Mouse (Mus musculus): ENCODE results near the gene Fcamr.

Gene Fcamr

DNA sequence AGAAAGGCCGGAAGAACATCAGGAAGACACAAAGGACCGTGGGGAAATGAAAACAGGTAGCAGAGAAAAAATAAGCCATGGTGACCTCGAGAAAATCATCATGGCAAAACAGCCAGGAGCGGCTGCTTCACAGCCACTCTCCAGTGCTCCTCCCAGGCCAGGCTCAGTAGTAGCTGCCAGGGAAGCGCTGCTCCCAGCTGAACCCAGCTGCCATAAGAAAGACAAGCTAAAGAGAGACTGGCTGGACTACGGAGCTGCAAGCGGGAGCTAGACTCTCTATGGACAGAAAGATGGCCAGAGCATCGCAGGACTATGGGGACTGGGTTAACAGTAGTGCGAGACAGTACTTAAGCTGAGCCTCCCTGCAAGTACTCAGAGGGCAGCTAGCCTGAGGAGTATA lies 54.1 kb downstream of the Fcamr start:
- no peak for DNase-seq (ENCODE audit: low spot score)

DNA sequence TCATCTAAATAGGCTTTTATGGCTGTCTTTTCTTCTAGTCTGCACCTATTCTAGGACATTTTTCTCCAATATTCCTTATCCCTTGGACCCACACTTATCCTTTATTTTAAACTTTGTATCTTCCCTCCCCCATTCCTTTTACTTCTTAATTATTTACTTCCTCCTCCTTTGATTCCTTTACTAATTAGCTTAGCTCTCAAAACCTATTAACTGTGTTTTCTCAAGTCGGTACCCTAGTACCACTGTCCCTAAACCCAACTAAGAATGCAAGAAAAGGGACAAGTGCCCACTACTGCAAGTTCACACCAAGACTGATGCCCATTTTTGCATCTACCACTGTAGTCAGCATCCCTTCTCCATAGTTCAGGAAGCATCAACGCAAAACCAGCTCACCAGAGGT lies 55.0 kb downstream of the Fcamr start:
- DNase-seq (ENCODE audit: low spot score), result no peak

DNA sequence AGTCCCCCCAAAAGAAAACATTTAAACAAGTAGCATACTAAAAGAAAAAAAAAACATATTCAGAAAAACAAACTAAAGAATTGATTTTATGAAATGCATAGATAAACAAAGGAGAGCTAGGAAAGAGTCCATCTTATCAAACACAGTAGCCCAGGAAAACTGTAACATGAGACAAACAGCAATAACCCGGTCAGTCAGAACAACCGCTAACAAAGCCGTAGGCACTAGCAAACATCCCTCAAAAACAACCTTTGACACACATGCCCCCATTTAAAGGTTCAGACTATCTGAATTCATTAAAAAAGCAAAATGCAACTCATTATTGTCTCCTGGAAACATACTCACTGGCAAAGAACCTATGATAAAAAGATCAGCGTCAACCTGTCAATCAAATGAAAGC lies 56.8 kb downstream of the Fcamr start:
- DNase-seq (ENCODE audit: low spot score), result no peak

DNA sequence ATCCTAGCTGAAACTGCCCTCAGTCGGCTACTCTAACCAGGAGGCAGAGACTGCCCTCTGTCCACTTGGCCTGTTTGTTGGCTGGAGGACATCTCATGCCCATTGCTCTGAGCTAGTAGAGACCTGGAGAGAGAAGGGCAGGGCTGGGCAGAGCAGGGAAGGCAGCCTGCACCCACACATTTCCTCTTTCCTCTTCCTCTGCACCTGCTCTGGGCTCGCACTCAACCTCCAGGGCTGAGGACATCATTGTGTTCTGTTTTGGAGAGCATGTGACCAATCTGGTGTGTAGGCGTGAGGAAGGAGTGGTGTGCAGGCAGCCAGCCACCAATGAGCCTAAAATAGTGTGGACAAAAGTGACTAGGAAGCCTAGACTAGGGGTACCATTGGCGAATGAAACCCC lies 63.5 kb downstream of the Fcamr start:
- no peak for DNase-seq (ENCODE audit: low spot score)

Data from layer of hippocampus, adult 11-12 months (tissue).